Mouse (Mus musculus): ENCODE measurements around the gene Acsl5.

- no peak for TF ChIP-seq CTCF (IDR thresholded peaks at IDR 0.05; ENCODE audit: low read depth)
- peak; percentile 95 for TF ChIP-seq EP300 (IDR thresholded peaks at IDR 0.05; ENCODE audit: low read depth)
Observed at GRCm38 (mm10) chr19:55218741-55219221, 33.0 kb upstream of the Acsl5 start.
